Mouse (Mus musculus): ENCODE data around the gene Dusp8. TPM values are rescaled to one million over a fixed set of nuclear protein-coding genes. Genes with fewer than 3 reads are reported as not detected.
A peak's percentile ranks its signal among the peaks of the same experiment; 100 is the strongest.

Gene Dusp8
- polyA plus RNA-seq, 1 experiment from 2014 or later = 9.6 TPM

DNA sequence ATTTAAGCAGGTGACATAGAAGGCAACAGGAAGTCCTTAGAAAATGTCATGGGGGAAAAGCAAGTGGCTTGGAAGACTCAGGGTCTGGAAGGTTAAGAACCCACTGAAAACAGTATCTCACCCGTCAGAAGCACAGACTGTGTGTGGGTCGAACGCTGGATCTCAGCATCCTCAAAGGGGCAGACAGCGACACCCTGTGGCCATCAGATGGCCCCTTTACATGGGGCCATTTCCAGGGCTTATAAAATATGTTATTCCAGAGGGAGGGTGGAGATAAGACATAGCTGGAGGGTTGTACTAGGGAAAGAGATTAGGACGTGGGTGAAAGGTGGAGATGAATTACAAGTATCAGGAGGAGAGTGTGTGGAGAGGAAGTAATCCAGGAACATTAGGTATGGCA, 24.0 kb upstream of the Dusp8 start:
- Histone ChIP-seq H3K4me1 (ENCODE audit: control insufficient read depth, insufficient read depth, low read length) (no peaks in the 10 kb centered on the region), H3K4me2 (no peak overlapping the region), H3K4me3 (ENCODE audit: low read depth, low read length) (no peak overlapping the region), H3K27me3 (ENCODE audit: control insufficient read depth, insufficient read depth, low read length) (no peaks in the 10 kb centered on the region), H3K36me3 (ENCODE audit: control insufficient read depth, insufficient read depth, low read length) (no peaks in the 10 kb centered on the region), H3K9me3 (replicated peaks; ENCODE audit: control insufficient read depth, low read length) (no peaks in the 10 kb centered on the region), H3K27ac (ENCODE audit: low read depth, low read length) (no peak overlapping the region), H3K9ac (ENCODE audit: low read depth, low read length) (no peak overlapping the region)
- ATAC-seq (replicated peaks; ENCODE audit: insufficient number of reproducible peaks, low FRiP score, low TSS enrichment) = no peak
- 17% methylated on average over 5 of the region's 5 CpGs for WGBS (ENCODE audit: insufficient replicate concordance)

- no peaks in the 10 kb centered on the region for H3K4me1 ChIP-seq (ENCODE audit: control insufficient read depth, insufficient read depth, low read length)
- ATAC-seq (replicated peaks; ENCODE audit: insufficient number of reproducible peaks, low FRiP score, low TSS enrichment) = no peak
- whole genome bisulfite sequencing (ENCODE audit: insufficient replicate concordance) = 46% methylated on average over 5 of the region's 5 CpGs
- no peaks in the 10 kb centered on the region for H3K9me3 ChIP-seq (replicated peaks; ENCODE audit: control insufficient read depth, low read length)
- H3K36me3 ChIP-seq (ENCODE audit: control insufficient read depth, insufficient read depth, low read length) = no peaks in the 10 kb centered on the region
- H3K4me2 ChIP-seq = no peak overlapping the region
- no peak overlapping the region for H3K4me3 ChIP-seq (ENCODE audit: low read depth, low read length)
- peaks cover 4% of the 10 kb centered on the region; the same call in 1 of the 2 replicates for H3K27me3 ChIP-seq (ENCODE audit: control insufficient read depth, insufficient read depth, low read length)
- H3K27ac ChIP-seq (ENCODE audit: low read depth, low read length) = no peak overlapping the region
- no peak overlapping the region for H3K9ac ChIP-seq (ENCODE audit: low read depth, low read length)
Measured at GRCm38 (mm10) chr7:142104747-142105146, 9.1 kb upstream of the Dusp8 start.

DNA sequence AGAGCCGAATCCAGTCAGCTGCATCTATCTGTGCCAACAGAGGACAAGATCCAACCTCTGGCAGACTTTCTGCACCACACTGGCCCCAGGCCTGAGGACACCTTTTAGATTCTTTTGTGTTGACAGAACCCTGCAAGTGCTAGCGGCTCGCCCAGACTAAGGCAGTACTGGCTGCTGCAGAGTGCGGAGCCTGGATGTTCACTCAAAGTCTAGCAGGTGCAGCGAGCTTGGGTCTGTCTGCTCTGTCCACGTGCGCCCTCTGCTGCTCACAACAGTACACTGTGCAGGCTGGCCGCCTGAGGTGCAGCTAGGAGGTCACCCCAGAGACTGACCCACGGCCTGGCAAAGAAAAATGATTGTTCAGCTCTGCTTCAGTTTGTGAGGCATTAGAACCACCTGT, 2.1 kb upstream of the Dusp8 start:
- H3K9me3 ChIP-seq (replicated peaks; ENCODE audit: control insufficient read depth, low read length) = no peaks in the 10 kb centered on the region
- no peak overlapping the region for H3K27ac ChIP-seq (ENCODE audit: low read depth, low read length)
- ATAC-seq (replicated peaks; ENCODE audit: insufficient number of reproducible peaks, low FRiP score, low TSS enrichment) = no peak; the same call in 1 of the 2 replicates
- 13% methylated on average over 9 of the region's 9 CpGs for WGBS (ENCODE audit: insufficient replicate concordance)
- no peak overlapping the region for H3K4me2 ChIP-seq
- no peak overlapping the region for H3K9ac ChIP-seq (ENCODE audit: low read depth, low read length)
- no peak overlapping the region for H3K4me3 ChIP-seq (ENCODE audit: low read depth, low read length)
- H3K27me3 ChIP-seq (ENCODE audit: control insufficient read depth, insufficient read depth, low read length) = peaks cover 39% of the 10 kb centered on the region
- peaks cover 12% of the 10 kb centered on the region for H3K4me1 ChIP-seq (ENCODE audit: control insufficient read depth, insufficient read depth, low read length)
- H3K36me3 ChIP-seq (ENCODE audit: control insufficient read depth, insufficient read depth, low read length) = no peaks in the 10 kb centered on the region

DNA sequence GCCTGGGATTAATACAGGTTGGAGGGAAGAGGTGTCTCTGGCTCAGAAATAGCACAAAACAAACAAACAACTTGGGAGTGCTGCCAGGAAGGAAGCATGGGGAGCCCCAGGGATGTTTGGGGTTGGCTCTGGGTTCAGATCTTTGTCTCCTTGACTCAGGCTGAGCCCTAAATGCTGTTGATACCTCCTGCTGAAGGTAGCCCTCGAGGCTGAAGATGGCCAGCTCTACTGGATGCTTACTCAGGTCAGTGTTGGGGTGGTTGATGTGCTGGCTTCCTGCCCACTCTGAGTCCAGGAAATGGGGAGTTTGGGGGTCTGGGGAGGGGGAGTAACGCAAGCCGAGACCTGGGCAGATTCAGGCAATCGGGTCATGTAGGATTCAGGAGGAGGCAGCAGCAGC, 1.1 kb upstream of the Dusp8 start:
- Histone ChIP-seq H3K4me1 (ENCODE audit: control insufficient read depth, insufficient read depth, low read length) (peaks cover 23% of the 10 kb centered on the region), H3K27ac (ENCODE audit: low read depth, low read length) (no peak overlapping the region), H3K9ac (ENCODE audit: low read depth, low read length) (no peak overlapping the region), H3K4me2 (no peak overlapping the region), H3K4me3 (ENCODE audit: low read depth, low read length) (no peak overlapping the region), H3K27me3 (ENCODE audit: control insufficient read depth, insufficient read depth, low read length) (peaks cover 48% of the 10 kb centered on the region), H3K9me3 (replicated peaks; ENCODE audit: control insufficient read depth, low read length) (no peaks in the 10 kb centered on the region), H3K36me3 (ENCODE audit: control insufficient read depth, insufficient read depth, low read length) (no peaks in the 10 kb centered on the region)
- ATAC-seq (replicated peaks; ENCODE audit: insufficient number of reproducible peaks, low FRiP score, low TSS enrichment) = no peak
- WGBS (ENCODE audit: insufficient replicate concordance) = 64% methylated on average over 4 of the region's 4 CpGs

- peaks cover 35% of the 10 kb centered on the region for H3K4me1 ChIP-seq (ENCODE audit: control insufficient read depth, insufficient read depth, low read length)
Measured at GRCm38 (mm10) chr7:142094301-142095143, 1.1 kb downstream of the Dusp8 start.

GRCm38 (mm10) chr7:142093696-142094240, 1.9 kb downstream of the Dusp8 start:
- Histone ChIP-seq H3K9me3 (replicated peaks; ENCODE audit: control insufficient read depth, low read length) (no peaks in the 10 kb centered on the region), H3K27ac (ENCODE audit: low read depth, low read length) (no peak overlapping the region), H3K36me3 (ENCODE audit: control insufficient read depth, insufficient read depth, low read length) (no peaks in the 10 kb centered on the region), H3K4me1 (ENCODE audit: control insufficient read depth, insufficient read depth, low read length) (peaks cover 43% of the 10 kb centered on the region), H3K4me2 (peak overlapping the region; percentile 95), H3K9ac (ENCODE audit: low read depth, low read length) (peak overlapping the region; percentile 83), H3K27me3 (ENCODE audit: control insufficient read depth, insufficient read depth, low read length) (peaks cover 51% of the 10 kb centered on the region), H3K4me3 (ENCODE audit: low read depth, low read length) (peak overlapping the region; percentile 70)
- WGBS (ENCODE audit: insufficient replicate concordance) = 31% methylated on average over 6 of the region's 6 CpGs
- no peak for ATAC-seq (replicated peaks; ENCODE audit: insufficient number of reproducible peaks, low FRiP score, low TSS enrichment)

More at GRCm38 (mm10) chr7:142094301-142095143, 1.1 kb downstream of the Dusp8 start:
- Histone ChIP-seq H3K9ac (ENCODE audit: low read depth, low read length) (peak overlapping the region; percentile 83), H3K4me3 (ENCODE audit: low read depth, low read length) (peak overlapping the region; percentile 70), H3K36me3 (ENCODE audit: control insufficient read depth, insufficient read depth, low read length) (no peaks in the 10 kb centered on the region), H3K27ac (ENCODE audit: low read depth, low read length) (peak overlapping the region; percentile 72), H3K27me3 (ENCODE audit: control insufficient read depth, insufficient read depth, low read length) (peaks cover 51% of the 10 kb centered on the region), H3K9me3 (replicated peaks; ENCODE audit: control insufficient read depth, low read length) (no peaks in the 10 kb centered on the region), H3K4me2 (peak overlapping the region; percentile 95)
- peak; percentile 19; the same call in 1 of the 2 replicates for ATAC-seq (replicated peaks; ENCODE audit: insufficient number of reproducible peaks, low FRiP score, low TSS enrichment)
- WGBS (ENCODE audit: insufficient replicate concordance) = under 1% methylated on average over 63 of the region's 89 CpGs

GRCm38 (mm10) chr7:142092991-142093390, 2.7 kb downstream of the Dusp8 start:
- peak overlapping the region; percentile 95 for H3K4me2 ChIP-seq
- 0 out of 2 replicates have a peak overlapping the region, but pooled peaks have one; percentile 1 for H3K4me3 ChIP-seq (ENCODE audit: low read depth, low read length)
- H3K27me3 ChIP-seq (ENCODE audit: control insufficient read depth, insufficient read depth, low read length) = peaks cover 51% of the 10 kb centered on the region
- H3K4me1 ChIP-seq (ENCODE audit: control insufficient read depth, insufficient read depth, low read length) = peaks cover 50% of the 10 kb centered on the region
- no peak overlapping the region for H3K27ac ChIP-seq (ENCODE audit: low read depth, low read length)
- H3K9me3 ChIP-seq (replicated peaks; ENCODE audit: control insufficient read depth, low read length) = no peaks in the 10 kb centered on the region
- WGBS (ENCODE audit: insufficient replicate concordance) = 59% methylated on average over 1 of the region's 1 CpGs
- no peak overlapping the region for H3K9ac ChIP-seq (ENCODE audit: low read depth, low read length)
- no peak for ATAC-seq (replicated peaks; ENCODE audit: insufficient number of reproducible peaks, low FRiP score, low TSS enrichment)
- no peaks in the 10 kb centered on the region for H3K36me3 ChIP-seq (ENCODE audit: control insufficient read depth, insufficient read depth, low read length)

GRCm38 (mm10) chr7:142091848-142092247, 3.8 kb downstream of the Dusp8 start:
- H3K36me3 ChIP-seq (ENCODE audit: control insufficient read depth, insufficient read depth, low read length) = no peaks in the 10 kb centered on the region
- no peak overlapping the region for H3K27ac ChIP-seq (ENCODE audit: low read depth, low read length)
- H3K9me3 ChIP-seq (replicated peaks; ENCODE audit: control insufficient read depth, low read length) = no peaks in the 10 kb centered on the region
- 0 out of 2 replicates have a peak overlapping the region, but pooled peaks have one; percentile 18 for H3K9ac ChIP-seq (ENCODE audit: low read depth, low read length)
- H3K27me3 ChIP-seq (ENCODE audit: control insufficient read depth, insufficient read depth, low read length) = peaks cover 43% of the 10 kb centered on the region
- peaks cover 50% of the 10 kb centered on the region for H3K4me1 ChIP-seq (ENCODE audit: control insufficient read depth, insufficient read depth, low read length)
- WGBS (ENCODE audit: insufficient replicate concordance) = 11% methylated on average over 4 of the region's 4 CpGs
- H3K4me3 ChIP-seq (ENCODE audit: low read depth, low read length) = no peak overlapping the region
- no peak overlapping the region for H3K4me2 ChIP-seq
- no peak for ATAC-seq (replicated peaks; ENCODE audit: insufficient number of reproducible peaks, low FRiP score, low TSS enrichment)

Data from heart, embryonic 11.5 days (tissue).